Mouse (Mus musculus): ENCODE data around the gene Trpc7.

Gene Trpc7

GRCm38 (mm10) chr13:56742325-56742901 is 153.4 kb downstream of the Trpc7 start:
- no peak for DNase-seq

DNA sequence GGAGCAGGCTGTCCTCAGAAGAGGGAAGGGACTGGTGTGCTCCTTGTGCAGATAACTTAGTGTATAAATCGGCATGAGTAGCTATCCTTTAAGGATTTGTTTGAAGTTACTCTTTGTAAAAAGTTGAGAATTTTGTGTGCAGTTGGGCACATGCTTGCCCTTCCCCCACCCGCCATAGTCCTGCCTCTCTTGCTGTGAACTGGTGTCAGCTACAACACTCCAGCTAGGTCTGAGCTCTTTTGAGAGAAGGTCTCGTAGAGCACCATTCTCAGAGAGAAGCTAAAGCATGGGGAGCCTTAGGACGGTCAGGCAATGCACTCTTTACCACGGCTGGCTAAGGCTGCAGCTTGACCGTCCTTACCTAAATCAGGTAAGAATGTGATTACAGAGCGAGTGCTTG is 154.1 kb downstream of the Trpc7 start:
- no peak for DNase-seq

- no peak for DNase-seq
Observed at GRCm38 (mm10) chr13:56740496-56740895, 155.3 kb downstream of the Trpc7 start.

DNA sequence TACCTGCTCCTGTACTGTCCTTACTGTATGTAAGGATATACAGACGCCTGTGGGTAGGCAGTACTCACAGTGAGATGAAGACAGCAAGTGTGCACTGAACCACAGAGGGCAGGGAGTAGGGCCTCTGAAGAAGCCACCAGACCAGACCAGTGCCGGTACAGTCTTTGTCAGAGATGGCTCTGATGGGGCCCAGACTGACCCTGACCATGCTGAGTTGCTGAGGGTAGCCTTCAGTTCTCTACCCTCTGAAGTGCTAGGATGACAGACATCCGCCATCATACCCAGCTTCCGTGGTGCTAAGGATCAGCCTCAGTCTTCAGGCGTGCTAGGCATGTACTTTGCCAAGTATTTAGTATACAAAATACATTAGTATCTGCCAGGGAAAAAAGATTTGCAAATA is 156.2 kb downstream of the Trpc7 start:
- no peak for DNase-seq

DNA sequence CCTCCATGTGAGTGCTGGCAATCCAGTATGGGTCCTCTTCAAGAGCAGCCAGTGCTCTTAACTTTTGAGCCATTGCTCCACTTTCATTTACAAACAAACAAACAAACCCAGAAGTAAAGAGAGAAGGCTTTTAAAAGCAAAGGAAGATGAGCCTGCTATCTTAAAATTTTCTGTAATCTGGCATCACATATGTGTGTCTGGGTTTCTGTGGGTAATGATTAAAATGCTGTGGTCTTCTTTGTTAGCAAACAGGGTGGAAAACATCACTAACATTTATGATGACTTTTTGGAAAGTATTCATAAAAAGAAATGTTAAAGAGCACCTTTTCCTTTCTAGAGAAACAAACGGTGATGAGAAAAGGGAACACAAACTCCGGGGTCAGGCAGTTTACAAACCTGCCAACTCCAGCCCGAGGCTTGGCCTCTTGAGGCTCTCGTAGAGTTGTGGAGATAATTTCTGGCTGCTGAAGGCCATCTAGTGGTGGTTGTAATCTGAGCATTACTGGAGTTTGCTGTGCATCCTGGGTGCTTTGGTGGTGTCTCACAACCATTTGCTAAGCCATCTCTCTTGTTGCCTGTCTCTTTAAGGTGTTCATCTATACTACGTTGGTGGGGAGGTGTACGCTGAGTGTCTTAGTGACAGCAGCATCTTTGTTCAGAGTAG is 160.4 kb downstream of the Trpc7 start:
- no peak for DNase-seq

- DNase-seq: no peak
Observed at GRCm38 (mm10) chr13:56734617-56735016, 161.2 kb downstream of the Trpc7 start.

- DNase-seq: no peak
Observed at GRCm38 (mm10) chr13:56729046-56729445, 166.7 kb downstream of the Trpc7 start.

DNA sequence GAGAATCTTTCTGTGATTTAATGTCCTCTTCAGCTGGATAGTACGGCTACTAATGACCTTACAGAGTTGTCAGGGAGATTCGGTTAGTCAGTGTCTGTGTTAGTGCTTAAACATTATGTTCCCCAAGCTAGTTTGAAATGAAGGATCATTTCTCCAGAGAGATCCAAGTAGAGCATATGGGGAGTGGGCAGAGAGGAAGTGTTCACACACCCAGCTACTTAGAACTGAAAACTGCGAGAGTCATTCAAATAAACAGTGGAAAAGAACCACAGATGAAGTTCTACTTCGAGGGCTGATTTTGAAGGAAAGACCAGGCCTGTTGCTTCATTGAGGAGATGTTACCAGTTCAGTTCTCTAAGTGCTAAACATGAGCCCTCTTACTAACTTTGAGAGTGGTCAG is 169.2 kb downstream of the Trpc7 start:
- DNase-seq: no peak
